Mouse (Mus musculus): ENCODE data around the gene Xxylt1.

Xxylt1 gene

GRCm38 (mm10) chr16:31081125-31081664 is at the start of gene Xxylt1:
TSS of gene Xxylt1 (minus strand) at chr16:31081432.
- DNase-seq, result peak; percentile 96

- no peak for DNase-seq
Observed at GRCm38 (mm10) chr16:31128116-31128515, 46.9 kb upstream of the Xxylt1 start.

GRCm38 (mm10) chr16:31124991-31125390 is 43.8 kb upstream of the Xxylt1 start:
- DNase-seq, result no peak

GRCm38 (mm10) chr16:31121612-31122011 is 40.4 kb upstream of the Xxylt1 start:
- DNase-seq, result no peak

- DNase-seq, result no peak
Observed at GRCm38 (mm10) chr16:31113596-31113995, 32.4 kb upstream of the Xxylt1 start.

GRCm38 (mm10) chr16:31101352-31101751 is 20.1 kb upstream of the Xxylt1 start:
- no peak for DNase-seq

GRCm38 (mm10) chr16:31099906-31100305 is 18.7 kb upstream of the Xxylt1 start:
- DNase-seq, result no peak

GRCm38 (mm10) chr16:31094036-31094435 is 12.8 kb upstream of the Xxylt1 start:
- no peak for DNase-seq

- DNase-seq, result no peak
Observed at GRCm38 (mm10) chr16:31093186-31093585, 12.0 kb upstream of the Xxylt1 start.

GRCm38 (mm10) chr16:31081891-31082290 is 659 bp upstream of the Xxylt1 start:
- no peak for DNase-seq

GRCm38 (mm10) chr16:31080573-31081051 is 620 bp downstream of the Xxylt1 start:
- no peak for DNase-seq

GRCm38 (mm10) chr16:31077396-31077795 is 3.8 kb downstream of the Xxylt1 start:
- no peak for DNase-seq

GRCm38 (mm10) chr16:31076436-31076835 is 4.8 kb downstream of the Xxylt1 start:
- no peak for DNase-seq

GRCm38 (mm10) chr16:31074324-31074908 is 6.8 kb downstream of the Xxylt1 start:
- no peak for DNase-seq

- peak; percentile 4 for DNase-seq
Observed at GRCm38 (mm10) chr16:31071731-31072130, 9.5 kb downstream of the Xxylt1 start.

GRCm38 (mm10) chr16:31070358-31071133 is 10.7 kb downstream of the Xxylt1 start:
- peak; percentile 93 for DNase-seq

- no peak for DNase-seq
Observed at GRCm38 (mm10) chr16:31069211-31070166, 11.7 kb downstream of the Xxylt1 start.

GRCm38 (mm10) chr16:31068280-31068679 is 13.0 kb downstream of the Xxylt1 start:
- no peak for DNase-seq

GRCm38 (mm10) chr16:31066344-31067098 is 14.7 kb downstream of the Xxylt1 start:
- DNase-seq, result no peak

- DNase-seq, result no peak
Observed at GRCm38 (mm10) chr16:31064782-31065181, 16.4 kb downstream of the Xxylt1 start.

- no peak for DNase-seq
Observed at GRCm38 (mm10) chr16:31062918-31063317, 18.3 kb downstream of the Xxylt1 start.

GRCm38 (mm10) chr16:31061246-31061880 is 19.9 kb downstream of the Xxylt1 start:
- no peak for DNase-seq

Data from thymus, postnatal 4 days (tissue).